Mouse (Mus musculus): ENCODE results near the gene Cnnm1. TPM values are rescaled to one million over a fixed set of nuclear protein-coding genes. Genes with fewer than 3 reads are reported as not detected.

The Cnnm1 gene
- polyA plus RNA-seq, 1 experiment from 2014 or later, result 0.43 TPM

DNA sequence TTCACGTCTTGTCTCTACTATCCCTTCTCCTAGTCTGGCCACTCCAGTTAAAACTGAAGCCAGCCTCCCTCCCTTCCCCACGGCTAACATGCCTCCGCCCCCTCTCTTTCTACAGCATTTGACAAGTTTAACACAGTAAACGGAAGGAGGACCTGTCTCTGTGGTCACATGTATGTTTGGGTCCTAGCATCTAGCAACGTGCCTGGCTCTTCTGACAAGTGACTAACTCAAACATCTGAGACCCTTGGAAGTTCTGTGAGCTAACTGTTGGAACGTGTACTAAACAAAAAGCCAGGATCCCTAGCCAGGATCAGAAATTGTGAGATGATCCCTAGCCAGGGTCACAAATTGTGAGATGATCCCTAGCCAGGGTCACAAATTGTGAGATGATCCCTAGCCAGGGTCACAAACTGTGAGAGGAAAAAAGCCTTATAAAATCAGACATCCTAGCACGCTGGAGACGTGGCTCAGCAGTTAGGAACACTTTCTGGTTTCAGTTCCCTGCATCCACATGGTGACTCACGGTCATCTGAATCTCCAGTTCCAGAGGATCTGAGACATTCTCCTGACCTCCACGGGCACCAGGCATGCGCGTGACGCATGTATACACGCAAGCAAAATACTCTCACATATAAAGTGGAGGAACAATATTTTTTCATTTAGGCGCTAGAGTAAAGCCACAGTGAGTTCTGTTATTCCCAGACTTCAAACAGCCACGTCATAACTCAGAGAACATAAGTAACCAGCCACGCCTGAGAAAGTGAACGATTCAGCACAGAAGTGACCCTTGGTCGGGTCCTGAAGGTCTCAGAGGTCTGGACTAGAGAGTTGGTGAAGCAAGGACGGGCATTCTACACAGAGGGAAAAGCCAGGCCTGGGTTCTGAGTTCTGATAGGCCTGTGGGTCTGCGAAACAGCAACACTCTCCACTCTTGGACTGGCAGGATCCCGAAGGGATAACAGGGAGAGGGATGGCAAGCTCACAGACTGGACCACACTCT lies 71.7 kb downstream of the Cnnm1 start:
- Histone ChIP-seq H3K36me3 (peaks cover 78% of the 10 kb centered on the region), H3K4me3 (replicated peaks) (no peak overlapping the region)
- WGBS, result 82% methylated on average over 22 of the region's 22 CpGs

GRCm38 (mm10) chr19:43513874-43514273 lies 73.6 kb downstream of the Cnnm1 start:
- no peak for ATAC-seq (ENCODE audit: insufficient number of reproducible peaks, insufficient read depth, low FRiP score, low TSS enrichment, low read depth)
- H3K36me3 ChIP-seq, result peaks cover 68% of the 10 kb centered on the region
- WGBS, result 90% methylated on average over 8 of the region's 8 CpGs
- H3K27me3 ChIP-seq, result no peaks in the 10 kb centered on the region
- H3K27ac ChIP-seq, result no peak overlapping the region
- no peak overlapping the region for H3K9ac ChIP-seq (replicated peaks)
- no peak overlapping the region for H3K4me2 ChIP-seq
- H3K9me3 ChIP-seq, result no peaks in the 10 kb centered on the region; the same call in 1 of the 2 replicates
- H3K4me1 ChIP-seq (replicated peaks), result no peaks in the 10 kb centered on the region
- no peak overlapping the region for H3K4me3 ChIP-seq (replicated peaks)

More for the DNA sequence above, 71.7 kb downstream of the Cnnm1 start:
- H3K9ac ChIP-seq (replicated peaks), result no peak overlapping the region
- no peak overlapping the region for H3K4me2 ChIP-seq
- no peak overlapping the region for H3K27ac ChIP-seq
- H3K9me3 ChIP-seq, result no peaks in the 10 kb centered on the region; the same call in 1 of the 2 replicates
- no peaks in the 10 kb centered on the region for H3K27me3 ChIP-seq
- ATAC-seq (ENCODE audit: insufficient number of reproducible peaks, insufficient read depth, low FRiP score, low TSS enrichment, low read depth), result no peak
- H3K4me1 ChIP-seq (replicated peaks), result no peaks in the 10 kb centered on the region

- WGBS, result 93% methylated on average over 23 of the region's 23 CpGs
- no peaks in the 10 kb centered on the region for H3K9me3 ChIP-seq
- no peak overlapping the region for H3K4me3 ChIP-seq (replicated peaks)
- H3K4me2 ChIP-seq, result no peak overlapping the region
- H3K9ac ChIP-seq (replicated peaks), result no peak overlapping the region
- no peak for ATAC-seq (ENCODE audit: insufficient number of reproducible peaks, insufficient read depth, low FRiP score, low TSS enrichment, low read depth)
- no peaks in the 10 kb centered on the region for H3K27me3 ChIP-seq
- H3K4me1 ChIP-seq (replicated peaks), result no peaks in the 10 kb centered on the region
- H3K27ac ChIP-seq, result no peak overlapping the region
- H3K36me3 ChIP-seq, result peaks cover 50% of the 10 kb centered on the region
Measured at GRCm38 (mm10) chr19:43515668-43516396, 75.6 kb downstream of the Cnnm1 start.

DNA sequence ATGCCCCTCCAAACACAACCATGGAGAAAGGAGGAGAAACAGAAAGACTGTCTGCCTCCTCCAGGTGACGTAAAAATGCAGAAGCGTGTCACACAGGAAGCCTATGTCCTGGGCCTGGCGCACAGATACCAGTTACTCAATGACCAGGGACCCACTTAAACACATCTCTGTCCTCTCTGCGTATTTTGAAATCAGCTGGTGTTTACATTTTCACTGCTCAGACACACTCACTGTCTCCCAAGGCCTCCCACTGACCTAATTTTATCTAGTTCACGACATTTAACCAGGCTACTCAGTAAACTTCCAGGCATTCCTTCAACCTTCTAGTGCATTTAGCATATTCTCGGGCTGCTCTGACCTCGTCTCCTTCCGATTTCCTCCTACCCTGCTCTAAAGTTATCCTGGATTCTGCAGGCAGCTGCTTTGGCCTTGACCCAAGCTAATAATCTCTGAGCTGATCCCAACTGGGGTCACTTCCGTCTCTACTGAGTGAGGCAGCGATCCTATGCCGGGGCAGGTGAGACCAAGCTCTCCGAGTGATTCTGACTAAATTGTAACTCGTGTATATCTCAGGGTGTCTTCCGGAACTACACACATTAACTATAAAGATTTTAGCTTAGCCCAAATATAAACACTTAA lies 76.3 kb downstream of the Cnnm1 start:
- H3K4me3 ChIP-seq (replicated peaks), result no peak overlapping the region
- no peak overlapping the region for H3K9ac ChIP-seq (replicated peaks)
- ATAC-seq (ENCODE audit: insufficient number of reproducible peaks, insufficient read depth, low FRiP score, low TSS enrichment, low read depth), result no peak
- H3K9me3 ChIP-seq, result no peaks in the 10 kb centered on the region
- H3K36me3 ChIP-seq, result peaks cover 43% of the 10 kb centered on the region
- H3K27me3 ChIP-seq, result no peaks in the 10 kb centered on the region
- WGBS, result 90% methylated on average over 14 of the region's 14 CpGs
- H3K4me1 ChIP-seq (replicated peaks), result no peaks in the 10 kb centered on the region
- no peak overlapping the region for H3K4me2 ChIP-seq
- H3K27ac ChIP-seq, result no peak overlapping the region

GRCm38 (mm10) chr19:43517320-43517719 lies 77.1 kb downstream of the Cnnm1 start:
- H3K4me3 ChIP-seq (replicated peaks), result no peak overlapping the region
- ATAC-seq (ENCODE audit: insufficient number of reproducible peaks, insufficient read depth, low FRiP score, low TSS enrichment, low read depth), result no peak
- WGBS, result 87% methylated on average over 6 of the region's 6 CpGs
- H3K9ac ChIP-seq (replicated peaks), result no peak overlapping the region
- H3K4me2 ChIP-seq, result no peak overlapping the region
- H3K27me3 ChIP-seq, result no peaks in the 10 kb centered on the region
- no peaks in the 10 kb centered on the region for H3K9me3 ChIP-seq
- peaks cover 35% of the 10 kb centered on the region for H3K36me3 ChIP-seq
- H3K4me1 ChIP-seq (replicated peaks), result no peaks in the 10 kb centered on the region
- no peak overlapping the region for H3K27ac ChIP-seq

DNA sequence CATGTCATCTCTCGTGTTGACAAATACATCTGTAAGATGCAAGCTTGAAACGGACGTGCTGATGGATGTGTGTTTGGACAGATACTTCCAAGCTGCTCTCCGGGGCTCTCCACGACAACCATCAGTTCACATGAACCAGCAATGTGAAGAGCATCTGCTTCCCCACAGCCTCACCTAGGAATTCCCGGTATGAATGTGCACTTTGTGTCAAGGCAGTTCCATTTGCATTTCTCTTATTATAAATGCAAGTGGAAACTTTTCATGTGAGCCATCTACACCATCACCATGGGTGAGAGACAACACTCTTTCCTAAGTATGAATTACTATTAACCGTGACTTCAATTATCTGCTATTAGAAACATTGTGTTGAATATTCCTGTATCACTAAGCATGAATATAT lies 77.6 kb downstream of the Cnnm1 start:
- Histone ChIP-seq H3K4me2 (no peak overlapping the region), H3K27ac (no peak overlapping the region), H3K9me3 (no peaks in the 10 kb centered on the region), H3K36me3 (peaks cover 31% of the 10 kb centered on the region), H3K4me3 (replicated peaks) (no peak overlapping the region), H3K27me3 (no peaks in the 10 kb centered on the region), H3K4me1 (replicated peaks) (no peaks in the 10 kb centered on the region), H3K9ac (replicated peaks) (no peak overlapping the region)
- 86% methylated on average over 7 of the region's 7 CpGs for whole genome bisulfite sequencing
- ATAC-seq (ENCODE audit: insufficient number of reproducible peaks, insufficient read depth, low FRiP score, low TSS enrichment, low read depth), result no peak

DNA sequence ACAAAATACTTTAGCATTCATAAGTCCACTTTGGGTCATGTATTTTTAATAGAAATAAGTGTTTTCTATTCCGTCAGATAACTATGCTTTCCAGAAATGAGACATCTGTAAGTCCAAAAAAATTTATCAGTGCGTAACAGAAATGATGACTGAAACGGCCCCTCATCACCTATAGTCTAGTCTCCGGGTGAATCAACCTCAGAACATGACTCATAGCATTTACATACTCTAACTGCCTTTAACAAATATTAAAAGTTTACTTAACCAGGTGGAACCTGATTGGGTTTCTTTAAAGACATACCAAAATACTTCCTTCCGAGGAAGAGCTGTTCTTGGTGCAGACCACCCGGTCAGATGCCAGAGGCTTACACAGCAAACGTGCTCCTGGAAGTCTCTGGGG lies 78.0 kb downstream of the Cnnm1 start:
- H3K36me3 ChIP-seq, result peaks cover 27% of the 10 kb centered on the region
- no peaks in the 10 kb centered on the region for H3K27me3 ChIP-seq
- no peak overlapping the region for H3K9ac ChIP-seq (replicated peaks)
- no peak overlapping the region for H3K27ac ChIP-seq
- no peak overlapping the region for H3K4me2 ChIP-seq
- H3K4me3 ChIP-seq (replicated peaks), result no peak overlapping the region
- H3K9me3 ChIP-seq, result no peaks in the 10 kb centered on the region
- peaks cover 1% of the 10 kb centered on the region for H3K4me1 ChIP-seq (replicated peaks)
- ATAC-seq (ENCODE audit: insufficient number of reproducible peaks, insufficient read depth, low FRiP score, low TSS enrichment, low read depth), result no peak
- 91% methylated on average over 7 of the region's 7 CpGs for WGBS

DNA sequence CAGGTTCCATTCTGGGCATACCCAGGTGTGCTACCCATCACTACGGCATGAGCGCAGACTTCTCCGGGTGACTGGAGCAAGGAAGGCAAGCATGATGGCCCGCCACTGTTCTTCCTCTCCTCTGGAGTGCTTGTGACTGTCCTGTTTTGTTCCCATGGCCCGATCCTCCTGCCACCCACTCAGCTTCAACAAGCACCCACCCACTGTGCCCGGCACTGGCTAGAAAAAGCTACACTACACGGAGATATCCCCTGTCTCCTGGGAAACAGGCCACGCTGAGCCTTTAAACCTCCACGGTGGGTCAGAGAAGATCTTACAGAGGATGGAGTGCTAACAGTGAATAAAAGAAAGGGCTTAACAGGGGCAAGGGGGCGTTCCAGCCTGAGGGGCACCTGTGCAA lies 79.0 kb downstream of the Cnnm1 start:
- Histone ChIP-seq H3K4me3 (replicated peaks) (no peak overlapping the region), H3K4me2 (no peak overlapping the region), H3K27ac (no peak overlapping the region), H3K36me3 (peaks cover 17% of the 10 kb centered on the region), H3K4me1 (replicated peaks) (peaks cover 9% of the 10 kb centered on the region), H3K27me3 (no peaks in the 10 kb centered on the region), H3K9me3 (no peaks in the 10 kb centered on the region), H3K9ac (replicated peaks) (no peak overlapping the region)
- no peak for ATAC-seq (ENCODE audit: insufficient number of reproducible peaks, insufficient read depth, low FRiP score, low TSS enrichment, low read depth)
- 92% methylated on average over 10 of the region's 10 CpGs for WGBS

DNA sequence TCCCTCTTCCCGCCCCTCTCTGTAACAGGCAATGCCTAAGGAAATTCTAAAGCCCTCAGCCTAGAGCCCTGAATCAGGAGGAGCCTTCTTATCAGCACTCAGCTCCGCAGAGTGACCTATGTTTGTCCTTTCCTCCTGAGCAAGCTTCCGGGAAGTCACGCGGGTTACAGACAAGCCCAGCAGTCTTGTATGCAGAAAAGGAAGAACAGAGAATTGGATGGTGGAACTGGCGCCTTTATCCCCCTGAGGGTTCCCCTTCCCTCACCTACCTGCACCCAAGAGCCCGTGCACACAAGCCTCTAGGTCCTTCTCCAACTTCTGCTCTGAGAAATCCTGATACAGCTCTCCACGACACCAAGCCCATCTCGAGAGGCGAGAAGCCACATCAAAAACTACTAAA lies 80.2 kb downstream of the Cnnm1 start:
- Histone ChIP-seq H3K4me3 (replicated peaks) (no peak overlapping the region), H3K27ac (no peak overlapping the region), H3K4me1 (replicated peaks) (peaks cover 15% of the 10 kb centered on the region), H3K9me3 (no peaks in the 10 kb centered on the region), H3K4me2 (no peak overlapping the region), H3K9ac (replicated peaks) (no peak overlapping the region), H3K36me3 (peaks cover 5% of the 10 kb centered on the region; the same call in 1 of the 2 replicates), H3K27me3 (no peaks in the 10 kb centered on the region)
- no peak for ATAC-seq (ENCODE audit: insufficient number of reproducible peaks, insufficient read depth, low FRiP score, low TSS enrichment, low read depth)
- 77% methylated on average over 9 of the region's 10 CpGs for WGBS

DNA sequence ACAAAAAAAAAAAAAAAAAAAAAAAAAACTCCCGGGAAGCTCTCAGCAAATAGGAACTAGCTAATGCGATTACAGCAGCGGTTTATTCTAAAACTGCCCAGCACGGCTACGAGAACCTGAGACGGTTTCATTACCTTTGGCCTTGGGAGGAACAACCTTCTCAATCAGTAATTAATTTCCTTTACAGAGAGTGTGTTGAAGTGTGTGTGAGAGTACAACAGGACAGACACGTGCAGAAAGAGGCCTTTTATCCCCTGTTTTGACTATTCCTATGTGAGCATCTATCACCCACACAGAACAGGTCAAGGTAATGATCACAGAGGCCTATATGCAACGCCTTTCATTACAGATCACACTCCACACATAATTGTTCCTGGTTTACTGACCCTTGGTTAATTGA lies 81.1 kb downstream of the Cnnm1 start:
- Histone ChIP-seq H3K4me3 (replicated peaks) (no peak overlapping the region), H3K4me1 (replicated peaks) (peaks cover 16% of the 10 kb centered on the region), H3K27me3 (no peaks in the 10 kb centered on the region), H3K9ac (replicated peaks) (no peak overlapping the region), H3K27ac (no peak overlapping the region), H3K9me3 (no peaks in the 10 kb centered on the region), H3K36me3 (no peaks in the 10 kb centered on the region), H3K4me2 (no peak overlapping the region)
- WGBS, result 64% methylated on average over 8 of the region's 8 CpGs
- ATAC-seq (ENCODE audit: insufficient number of reproducible peaks, insufficient read depth, low FRiP score, low TSS enrichment, low read depth), result no peak

DNA sequence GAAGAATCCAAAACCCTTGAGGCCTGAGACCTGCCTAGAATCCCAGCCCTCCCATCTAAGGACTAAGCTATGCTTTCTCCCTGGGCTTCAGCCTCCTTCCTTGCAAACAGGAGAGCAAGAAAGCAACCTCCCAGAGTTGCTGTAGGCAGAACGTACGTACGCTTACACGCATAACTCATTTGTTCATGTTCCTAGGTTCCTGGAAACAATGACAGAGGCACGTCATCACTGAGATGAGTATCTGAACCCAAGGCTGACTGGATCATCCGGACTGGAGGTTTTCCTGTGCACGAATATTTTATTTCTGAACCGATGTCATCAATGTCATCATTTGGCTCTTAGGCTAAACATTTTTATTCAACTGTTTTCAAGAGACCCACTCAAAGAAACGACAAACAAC lies 81.8 kb downstream of the Cnnm1 start:
- Histone ChIP-seq H3K36me3 (no peaks in the 10 kb centered on the region), H3K9ac (replicated peaks) (no peak overlapping the region), H3K4me3 (replicated peaks) (no peak overlapping the region), H3K27ac (no peak overlapping the region), H3K4me2 (no peak overlapping the region), H3K9me3 (no peaks in the 10 kb centered on the region), H3K4me1 (replicated peaks) (peaks cover 16% of the 10 kb centered on the region), H3K27me3 (no peaks in the 10 kb centered on the region)
- WGBS, result 89% methylated on average over 9 of the region's 9 CpGs
- ATAC-seq (ENCODE audit: insufficient number of reproducible peaks, insufficient read depth, low FRiP score, low TSS enrichment, low read depth), result no peak

Measured in limb, embryonic 12.5 days (tissue).